Mouse (Mus musculus) urinary bladder, postnatal 10 days (tissue): ENCODE data around the gene Slx1b.
A peak's percentile ranks its signal among the peaks of the same experiment; 100 is the strongest.
"Not testable (repeated sequence)": the region's sequence is repeated elsewhere in the genome, so short reads cannot be mapped to it uniquely, and the experiment has no call there.

Experiments used
- DNase-seq: peaks from one replicate; pipeline ENCODE4 v3.0.0; 2022; ENCODE audit warnings: low spot score

Slx1b gene

DNA sequence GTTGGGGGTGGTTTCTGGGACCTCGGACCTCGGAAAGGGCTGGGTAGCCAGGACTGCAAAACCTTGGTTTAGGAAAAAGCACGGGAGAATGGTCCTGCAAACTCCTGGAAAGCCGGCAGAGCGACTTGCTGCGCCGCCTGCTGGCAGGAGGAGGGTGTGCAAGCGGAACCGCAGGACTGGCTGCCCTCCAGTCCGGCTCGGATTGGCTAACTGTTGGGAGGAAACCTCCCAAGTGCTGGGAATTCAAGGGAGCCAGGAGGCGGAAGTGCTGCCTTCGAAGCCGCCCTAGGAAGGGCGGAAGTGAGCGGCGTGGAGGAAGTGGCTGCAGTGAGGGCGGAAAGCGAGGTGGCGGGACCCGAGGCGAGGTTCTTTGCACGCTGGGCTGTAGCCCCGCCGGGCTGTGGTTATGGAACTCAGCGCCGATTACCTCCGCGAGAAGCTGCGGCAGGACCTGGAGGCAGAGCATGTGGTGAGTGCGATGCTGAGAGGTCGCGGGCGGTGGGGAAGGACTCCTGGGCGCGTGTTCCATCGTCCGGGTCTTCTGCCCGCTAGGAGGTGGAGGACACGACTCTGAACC lies at the start of gene Slx1b:
Gene Slx1b (minus strand): TSS at position 154 of the 577 bp plus-strand sequence.
- DNase-seq, result peak; percentile 73

DNA sequence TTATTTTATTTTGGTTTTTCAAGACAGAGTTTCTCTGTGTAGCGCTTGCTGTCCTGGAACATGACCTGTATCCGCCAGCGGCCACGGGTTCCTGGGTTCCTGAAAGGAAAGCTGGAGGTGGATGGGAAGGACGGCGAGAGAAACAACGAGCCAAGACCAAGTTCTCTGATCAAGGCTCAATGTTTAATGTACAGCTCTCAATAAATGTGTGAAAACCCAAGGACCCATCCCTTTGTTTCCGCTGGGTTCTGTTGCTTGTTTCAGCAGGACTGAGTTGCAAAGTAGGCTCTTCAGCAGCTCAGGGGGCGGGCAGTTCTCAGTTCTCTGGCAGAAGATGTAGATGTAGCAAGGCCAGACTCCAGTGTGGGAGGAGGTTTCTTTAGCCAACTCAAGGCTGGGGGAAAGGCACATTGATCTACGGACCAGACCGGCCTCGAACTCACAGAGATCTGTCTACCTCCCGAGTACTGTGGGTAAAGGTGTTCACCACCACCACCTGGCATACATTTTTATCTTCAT lies 46.4 kb upstream of the Slx1b start:
- no peak for DNase-seq

DNA sequence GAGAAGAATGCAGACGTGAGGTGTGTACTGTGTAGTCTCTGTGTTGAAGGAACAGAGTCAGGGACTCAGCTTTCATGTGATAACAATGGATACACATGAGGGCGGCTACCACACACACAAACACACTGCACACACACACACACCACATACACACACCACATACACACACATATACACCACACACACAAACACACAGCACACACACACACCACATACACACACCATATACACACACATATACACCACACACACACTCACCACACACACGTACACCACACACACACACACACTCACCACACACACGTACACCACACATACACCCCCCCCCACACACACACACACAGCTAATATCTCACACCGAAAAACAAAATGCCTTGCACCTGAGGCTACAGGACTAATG lies 45.9 kb upstream of the Slx1b start:
- DNase-seq, result no peak

DNA sequence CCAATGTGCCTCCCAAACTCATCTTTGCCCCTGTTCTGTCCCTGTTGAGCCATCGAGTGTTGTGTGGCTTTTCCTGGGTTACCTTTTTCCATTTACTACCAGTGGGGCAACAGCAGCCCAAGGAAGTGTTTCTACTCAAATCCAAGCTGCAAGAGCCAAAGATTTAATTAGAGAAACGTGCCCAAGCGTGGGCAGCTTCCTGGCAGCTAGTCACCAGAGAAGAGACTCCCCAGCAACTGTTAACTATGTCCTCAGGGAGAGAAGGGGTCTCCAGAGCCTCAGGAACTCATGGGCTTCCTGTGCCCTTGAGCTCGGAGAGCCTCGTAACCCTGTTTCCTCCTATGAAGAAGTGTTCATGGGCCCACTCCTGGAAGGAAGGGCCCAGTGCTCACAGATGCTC lies 45.4 kb upstream of the Slx1b start:
- DNase-seq, result no peak

DNA sequence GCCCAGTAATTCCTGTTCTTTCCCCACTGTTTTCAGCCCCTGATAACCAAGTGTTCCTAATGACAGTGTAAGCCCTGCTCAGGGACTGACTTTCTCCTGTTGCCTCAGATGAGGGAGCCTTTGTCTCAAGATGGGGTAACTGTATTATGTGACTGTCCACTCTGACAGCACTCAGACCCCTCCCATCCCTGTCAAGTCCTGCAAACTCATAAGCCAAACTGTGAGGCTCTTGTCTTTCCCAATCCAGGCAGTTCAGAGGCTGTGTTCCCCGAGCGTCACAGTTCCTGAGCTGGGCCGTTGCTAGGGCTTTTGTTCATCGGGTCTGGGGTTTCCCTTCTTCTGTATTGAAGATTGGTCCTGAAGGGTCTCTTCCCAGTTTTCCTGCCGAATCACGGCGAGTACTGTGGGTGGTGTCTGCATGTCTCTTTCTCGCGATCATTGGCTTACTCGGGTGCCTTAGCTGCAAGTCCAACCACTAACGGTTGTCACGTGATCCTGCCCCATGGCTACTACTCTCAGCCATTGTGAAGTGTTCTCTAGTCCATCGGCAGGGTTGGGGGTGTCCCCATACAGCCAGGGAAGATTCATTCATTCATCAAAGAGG lies 44.6 kb upstream of the Slx1b start:
- DNase-seq, result no peak

DNA sequence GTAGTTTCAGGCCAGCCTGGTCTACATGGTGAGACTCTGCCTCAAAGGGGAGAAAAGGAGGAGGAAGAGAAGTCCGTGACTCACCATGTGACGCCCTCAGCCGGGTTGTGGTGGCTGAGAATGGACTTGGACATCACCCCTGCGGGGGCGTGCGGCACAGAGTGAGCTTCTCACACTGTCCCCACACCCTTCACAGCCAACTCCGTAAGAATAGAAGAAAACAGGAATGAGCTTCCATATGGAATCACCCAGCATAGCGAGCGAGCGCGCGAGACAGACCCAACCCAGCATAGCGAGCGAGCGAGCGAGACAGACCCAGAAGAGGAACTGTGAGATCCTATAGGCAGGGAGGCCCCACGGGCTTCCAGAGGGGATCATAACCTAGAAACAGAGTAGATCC lies 44.0 kb upstream of the Slx1b start:
- no peak for DNase-seq

DNA sequence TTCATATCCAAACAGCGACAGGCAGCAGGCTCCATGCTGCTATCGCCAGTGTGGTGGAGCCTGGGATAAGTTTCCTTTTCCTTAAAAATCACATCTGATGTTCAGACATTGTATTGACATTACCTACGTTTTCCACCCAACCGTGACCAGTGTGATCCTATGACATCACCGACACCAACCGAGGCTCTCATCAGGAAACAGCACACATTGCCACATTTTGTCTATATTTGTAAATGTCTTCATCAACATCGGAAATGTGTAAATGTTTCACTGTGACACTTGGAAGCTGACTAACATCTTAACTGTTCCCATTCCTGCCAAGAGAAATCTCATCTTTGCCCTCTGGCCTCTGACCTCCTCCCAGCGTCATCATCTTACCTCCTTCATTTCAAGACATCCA lies 40.5 kb upstream of the Slx1b start:
- no peak for DNase-seq

DNA sequence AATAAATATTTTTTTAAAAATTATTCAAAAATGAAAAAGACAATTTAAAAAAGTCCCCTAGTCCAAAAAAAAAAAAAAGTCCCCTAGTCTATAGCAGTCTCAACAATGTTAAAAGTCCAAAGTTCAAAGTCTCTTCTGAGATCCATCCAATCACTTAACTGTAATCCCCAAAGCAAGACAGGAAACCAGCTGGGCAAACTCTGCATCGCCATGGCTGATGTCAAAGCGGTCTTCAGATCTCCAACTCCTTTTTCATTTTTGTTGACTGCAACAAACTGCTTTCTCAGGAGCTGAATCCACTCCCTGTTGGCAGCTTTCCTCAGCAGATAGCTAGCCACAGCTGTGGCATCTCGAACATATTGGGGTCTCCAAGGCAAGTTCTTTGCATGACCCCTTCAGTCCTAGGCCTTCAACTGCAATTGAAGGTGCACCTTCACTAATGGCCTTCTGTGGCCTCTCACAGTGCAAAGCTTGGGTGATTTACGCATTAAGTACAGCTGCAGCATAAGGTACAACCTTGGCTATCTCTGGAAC lies 34.7 kb upstream of the Slx1b start:
- DNase-seq, result not testable (repeated sequence)

DNA sequence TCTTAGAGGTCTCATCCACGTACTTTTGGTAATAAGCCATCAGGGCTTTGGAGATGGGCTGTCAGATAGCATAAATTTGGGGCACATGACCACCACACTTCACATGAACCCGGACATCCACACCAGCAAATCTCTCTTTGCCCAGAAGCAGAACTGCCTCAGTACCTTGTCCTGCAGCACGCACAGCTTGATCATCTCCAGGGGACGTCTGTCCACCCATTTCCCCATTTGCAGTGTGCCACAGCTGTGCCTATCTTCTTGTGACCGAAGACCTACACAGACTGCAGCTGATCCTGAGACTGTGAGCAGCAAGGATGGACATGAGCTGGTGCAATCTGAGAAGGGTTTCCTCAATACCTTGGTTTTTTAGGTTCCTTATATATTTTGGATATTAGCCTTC lies 30.1 kb upstream of the Slx1b start:
- no peak for DNase-seq

DNA sequence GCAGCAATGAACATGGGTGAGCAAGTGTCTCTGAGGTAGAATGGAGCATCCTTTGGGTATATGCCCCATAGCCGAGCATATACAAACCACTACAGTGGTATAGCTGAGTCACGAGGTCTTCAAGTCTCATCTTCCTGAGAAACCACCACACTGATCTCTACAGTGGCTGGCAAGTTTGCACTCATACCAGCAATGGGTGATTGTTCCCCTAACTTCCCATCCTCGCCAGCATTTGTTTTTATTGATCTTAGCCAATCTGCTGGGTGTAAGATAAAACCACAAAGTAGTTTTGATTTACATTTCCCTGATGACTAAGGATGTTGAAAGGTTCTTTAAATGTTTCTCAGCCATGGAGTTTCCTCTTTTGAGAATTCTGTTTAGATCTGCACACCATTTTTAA lies 29.5 kb upstream of the Slx1b start:
- DNase-seq, result no peak

DNA sequence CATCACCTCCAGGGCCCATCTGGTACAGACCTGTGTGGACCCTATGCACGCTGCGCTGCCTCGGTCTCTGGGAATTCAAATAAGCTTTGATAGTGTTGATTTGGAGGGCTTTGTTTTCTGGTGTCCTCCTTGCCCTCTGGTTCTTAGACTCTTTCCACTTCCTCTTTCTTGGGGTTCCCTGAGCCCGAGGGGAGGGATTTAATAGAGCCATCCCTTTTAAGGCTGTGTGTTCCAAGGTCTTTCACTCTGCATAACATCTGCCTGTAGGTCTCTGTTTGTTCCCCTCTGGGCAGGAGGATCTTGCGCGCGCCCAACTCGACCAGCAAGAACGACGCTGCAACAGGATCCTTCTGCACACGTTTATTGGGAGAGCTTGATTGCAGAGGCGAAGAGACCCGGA lies 26.1 kb upstream of the Slx1b start:
- DNase-seq, result no peak

DNA sequence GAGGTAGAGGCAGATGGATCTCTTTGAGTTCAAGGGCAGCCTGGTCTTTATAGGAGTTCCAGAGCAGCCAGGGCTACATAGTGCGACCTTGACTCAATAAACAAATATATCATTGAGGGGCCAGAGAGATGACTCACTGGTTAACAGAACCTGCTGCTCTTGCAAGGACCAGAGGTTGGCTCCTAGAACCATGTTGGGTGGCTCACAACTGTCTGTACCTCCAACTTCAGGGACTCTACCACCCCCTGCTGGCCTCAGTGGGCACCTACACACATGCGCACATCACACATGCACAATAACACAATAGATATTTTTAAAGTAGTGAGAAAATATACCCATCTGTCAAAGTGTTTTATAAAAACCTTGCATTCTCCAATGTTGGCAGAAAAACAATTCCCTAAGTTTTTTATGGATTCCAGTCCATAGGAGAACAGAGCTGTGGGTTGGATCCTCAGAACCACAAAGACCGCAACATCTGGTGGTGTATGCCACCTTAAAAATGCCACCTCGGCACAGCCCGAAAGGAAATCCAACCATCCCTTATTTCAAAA lies 23.3 kb upstream of the Slx1b start:
- no peak for DNase-seq

DNA sequence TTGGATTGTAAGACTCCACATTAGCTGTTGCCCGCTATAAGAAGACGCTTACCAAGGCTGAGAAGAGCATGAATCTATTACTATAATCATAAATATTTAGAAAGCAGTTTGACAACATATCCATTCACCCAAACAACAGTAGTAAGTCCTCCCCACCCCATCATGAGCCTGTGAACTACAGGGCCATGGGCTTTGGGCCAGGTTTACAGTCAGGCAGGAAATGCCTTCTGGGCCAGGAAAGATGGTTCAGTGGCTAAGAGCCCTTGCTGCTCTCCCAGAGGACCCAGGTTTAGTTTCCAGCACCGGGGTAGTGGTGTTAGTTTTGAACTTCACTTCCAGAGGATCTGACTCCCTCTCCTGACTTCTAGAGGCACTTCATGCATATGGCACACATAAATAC lies 22.0 kb upstream of the Slx1b start:
- no peak for DNase-seq

DNA sequence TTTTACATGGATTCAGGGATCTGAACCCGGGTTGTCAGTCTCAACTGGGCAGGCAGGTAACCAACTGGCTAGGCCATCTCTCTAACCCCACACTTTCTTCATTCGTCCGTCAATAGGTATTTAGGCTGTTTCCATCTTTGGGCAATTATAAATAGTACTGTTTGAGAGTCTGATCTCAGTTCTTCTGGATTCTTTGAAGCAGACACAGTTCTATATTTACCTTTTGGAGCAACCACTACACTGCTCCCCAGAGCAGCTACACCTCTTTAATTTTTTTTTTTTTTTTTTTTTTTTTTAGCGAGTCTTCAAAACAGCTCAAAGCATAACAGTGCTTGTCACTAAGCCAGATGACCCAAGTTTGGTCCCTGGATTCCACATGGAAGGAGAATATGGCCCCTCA lies 20.1 kb upstream of the Slx1b start:
- no peak for DNase-seq

DNA sequence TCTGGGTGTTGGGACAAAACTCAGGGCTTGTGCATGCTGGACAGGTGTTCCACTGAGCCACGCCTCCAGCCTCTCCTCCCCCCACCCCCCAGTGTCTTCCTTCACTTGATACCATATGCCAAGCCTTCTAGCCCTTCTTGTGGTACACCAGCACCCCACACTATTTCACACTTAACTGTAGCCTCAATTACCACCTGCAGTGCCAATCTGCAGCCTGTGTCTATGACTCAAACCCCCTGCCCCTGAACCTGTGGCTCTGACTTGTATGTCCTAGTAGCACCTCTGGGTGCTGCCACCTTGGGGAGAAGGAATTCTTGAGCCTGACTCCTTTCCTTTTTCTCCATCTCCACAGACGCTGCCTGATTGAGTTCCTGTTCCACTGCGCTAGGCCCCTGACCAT lies 16.3 kb upstream of the Slx1b start:
- DNase-seq, result no peak

DNA sequence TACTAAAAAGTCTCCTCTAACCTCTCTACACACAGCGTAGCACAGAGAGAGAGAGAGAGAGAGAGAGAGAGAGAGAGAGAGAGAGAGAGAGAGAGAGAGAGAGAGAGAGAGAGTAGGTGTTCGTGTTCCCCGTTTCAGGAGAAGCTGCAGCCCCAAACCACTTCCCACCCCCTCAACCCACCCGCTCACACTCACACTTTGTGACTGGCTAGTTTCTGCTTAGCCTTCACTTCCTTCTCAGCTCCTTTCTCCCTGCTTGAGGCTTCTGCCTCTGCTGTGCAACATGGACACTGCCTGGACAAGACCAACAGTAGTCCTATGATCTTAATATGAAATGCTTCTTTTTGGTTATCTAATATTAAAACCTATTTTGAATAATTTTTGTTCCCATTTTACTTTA lies 14.7 kb upstream of the Slx1b start:
- DNase-seq, result no peak

DNA sequence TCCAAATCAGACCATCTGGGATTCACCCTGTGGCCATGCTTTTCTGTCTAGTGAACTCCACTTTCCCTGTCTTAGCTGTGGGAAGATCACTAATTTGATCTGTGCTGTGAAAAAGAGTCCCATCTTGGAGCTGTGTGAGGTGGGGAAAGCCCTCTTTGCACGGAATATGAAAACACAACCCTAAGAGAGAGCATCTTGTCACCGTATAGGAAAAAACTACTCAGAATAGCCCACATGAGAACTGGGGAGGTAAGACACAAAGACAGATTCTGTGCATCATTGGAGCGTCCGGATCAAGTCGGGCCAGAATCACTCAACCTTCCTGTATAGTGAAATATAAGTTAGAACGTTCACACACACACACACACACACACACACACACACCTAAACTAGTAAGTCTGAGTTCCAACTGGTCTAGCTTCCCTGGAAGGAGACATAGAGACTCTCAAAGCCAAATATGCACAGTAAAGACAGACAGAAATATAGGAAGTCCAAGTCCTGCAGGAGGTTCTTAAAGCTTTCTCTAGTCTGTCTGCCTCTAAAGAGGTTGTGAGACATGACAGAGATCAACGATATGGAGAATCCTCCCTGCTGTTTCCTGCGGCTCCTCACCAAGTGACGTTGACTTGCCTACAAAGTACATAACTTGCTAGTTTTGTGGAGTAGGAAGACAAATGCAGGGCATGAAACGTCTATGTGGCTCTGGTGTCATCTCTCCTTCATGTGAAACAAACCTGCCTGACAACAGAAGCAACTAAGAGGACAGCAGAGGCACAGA lies 12.8 kb upstream of the Slx1b start:
- DNase-seq, result no peak

DNA sequence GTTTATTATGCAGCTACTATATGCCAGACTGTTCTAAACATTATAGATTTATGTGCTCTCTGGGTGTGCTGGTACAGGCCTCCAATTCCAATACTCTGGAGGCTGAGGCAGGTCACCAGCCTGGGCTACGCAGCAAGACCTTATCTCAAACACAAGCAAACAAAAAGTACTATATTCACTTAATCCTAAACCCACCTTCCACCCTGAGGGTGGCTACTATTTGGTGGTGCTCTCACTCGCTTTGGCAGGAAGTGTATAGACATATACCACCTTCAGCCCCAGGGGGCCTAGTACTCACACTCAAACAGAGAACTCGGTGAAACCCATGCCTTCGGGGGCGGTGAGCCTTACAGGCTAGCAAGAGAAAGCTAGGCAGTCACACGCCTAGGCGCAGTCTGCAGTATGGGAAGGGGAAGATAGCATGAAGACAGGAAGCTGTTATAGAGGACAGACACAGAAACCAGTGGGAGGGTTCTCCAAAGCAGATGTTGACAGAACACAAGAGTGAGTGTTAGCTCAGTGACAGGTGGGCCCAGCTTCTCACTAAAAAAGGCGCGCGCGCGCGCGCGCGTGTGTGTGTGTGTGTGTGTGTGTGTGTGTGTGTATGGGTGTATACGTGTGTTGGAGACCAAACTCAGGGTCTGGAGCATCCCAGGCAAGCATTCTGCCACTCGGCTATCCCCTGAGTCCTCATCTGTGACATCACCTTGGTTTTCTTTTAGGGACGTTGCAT lies 12.0 kb upstream of the Slx1b start, which contains the start of gene Coro1a:
Gene Coro1a (minus strand): TSS at position 346 of the 733 bp plus-strand sequence.
- DNase-seq, result no peak

DNA sequence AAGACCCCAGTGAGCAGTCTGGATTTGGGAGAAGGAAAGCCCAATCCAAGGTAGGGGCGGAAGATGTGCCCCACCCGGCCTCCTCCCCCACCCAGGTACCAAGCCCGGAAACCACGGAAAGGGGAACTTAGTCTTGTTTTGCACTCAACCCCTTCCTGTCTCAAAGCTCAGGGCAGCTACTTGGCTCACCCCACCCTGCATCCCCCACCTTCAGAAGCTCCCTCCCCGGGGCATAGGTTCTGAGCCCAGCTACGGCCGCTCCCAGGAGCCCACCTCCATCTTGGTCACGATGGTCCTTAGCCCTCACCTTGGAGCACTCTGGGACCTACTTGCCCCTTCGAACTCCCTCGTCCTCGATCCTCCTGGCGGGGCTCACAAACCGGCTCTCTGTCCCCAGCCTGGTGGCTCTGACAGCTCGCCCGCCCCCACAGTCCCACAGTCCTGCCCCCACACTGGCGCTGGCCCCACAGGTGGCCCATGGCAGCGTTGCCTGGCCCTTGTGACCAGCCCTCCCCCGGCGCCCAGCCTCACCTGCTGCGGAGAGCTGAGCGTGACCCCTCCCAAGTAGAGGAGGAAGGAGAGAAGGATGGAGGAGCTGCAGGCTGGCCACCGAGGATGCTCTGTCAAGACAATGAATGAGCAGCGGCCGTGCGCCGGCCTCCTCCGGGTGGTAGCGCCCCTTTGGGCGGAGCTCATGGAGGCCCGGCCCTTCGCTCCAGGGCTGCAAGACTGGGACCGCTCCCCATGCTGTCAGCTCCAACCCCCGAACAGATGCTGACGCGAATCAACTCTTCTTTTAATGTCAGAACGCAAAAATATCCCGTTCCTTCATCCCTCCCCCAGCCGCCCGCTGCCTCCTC lies 8.8 kb upstream of the Slx1b start:
- no peak for DNase-seq

DNA sequence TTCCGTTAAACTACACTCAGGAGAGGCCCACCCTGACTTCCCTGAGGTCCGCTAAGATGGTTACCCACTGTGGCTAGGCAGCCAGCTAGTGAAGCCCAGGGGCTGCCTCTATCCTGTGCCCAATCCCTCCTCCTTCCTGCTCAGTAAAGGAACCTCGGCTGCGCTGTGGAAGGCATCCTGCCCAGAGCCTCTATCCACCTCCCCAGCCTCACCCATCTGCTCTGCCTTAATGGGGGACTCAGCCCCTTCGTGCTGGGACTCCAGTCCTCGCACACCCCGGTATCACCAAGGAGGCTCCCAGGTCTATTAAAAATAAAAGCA lies 8.1 kb upstream of the Slx1b start:
- DNase-seq, result no peak
